8 mouse cellular contexts compared by ENCODE assay signal in genomic region chr4:148805161-148805810, GRCm38 (mm10). TPM values are rescaled to one million over a fixed set of nuclear protein-coding genes. Genes with fewer than 3 reads are reported as not detected.
A peak's percentile ranks its signal among the peaks of the same experiment; 100 is the strongest.
DNase-seq lines count a peak whose midpoint lies in the region; ATAC-seq and TF ChIP-seq lines count a peak whose summit lies in the region.

No protein-coding gene starts in this region.

- H3K4me3 ChIP-seq in kidney, adult 2 months (ENCODE audit: insufficient read depth, low read depth, low read length): peak overlapping the region; percentile 56

- intact Hi-C loops in gastrocnemius, postnatal 14 days (cut with DNase I; ENCODE audit: low total_unique reads): no loop called here

- no peaks in the 10 kb centered on the region for H3K36me3 ChIP-seq in kidney, adult 2 months (ENCODE audit: control insufficient read depth, insufficient read depth, low read length)

- no peak for TF ChIP-seq CTCF in kidney, adult 2 months (conservative IDR thresholded peaks at IDR 0.05; ENCODE audit: insufficient read depth, insufficient read length, low read depth, low read length)

- under 1% methylated on average over 42 of the region's 42 CpGs for WGBS in kidney, adult 2 months

- peaks cover 4% of the 10 kb centered on the region for H3K27me3 ChIP-seq in kidney, adult 2 months (replicated peaks; ENCODE audit: control insufficient read depth, insufficient read depth, low read length)

- no peak for TF ChIP-seq POLR2A in kidney, adult 2 months (IDR thresholded peaks at IDR 0.05; ENCODE audit: low read depth, low read length)

- ATAC-seq in erythroid progenitor cell, adult 5-6 weeks (replicated peaks; ENCODE audit: low FRiP score, poor library complexity, severe bottlenecking): no peak

- DNase-seq in urinary bladder, adult 2 months (ENCODE audit: low spot score): peak; percentile 38
- no peak for DNase-seq in urinary bladder, postnatal 4 days (ENCODE audit: low spot score in 2 of 2)
- DNase-seq in gastrocnemius, postnatal 14 days: peak; percentile 50
- DNase-seq in kidney, adult 2 months: peak; percentile 35
- peak; percentile 39 for DNase-seq in lung, postnatal 14 days
- no peak for DNase-seq in cerebellum, postnatal 25 days
- no peak for DNase-seq in ovary, postnatal 10 days (ENCODE audit: low spot score)

- H3K4me1 ChIP-seq in kidney, adult 2 months (ENCODE audit: control insufficient read depth, insufficient read depth, low read length): 0 out of 2 replicates have a peak, but pooled peaks cover 3% of the 10 kb centered on the region

- H3K27ac ChIP-seq in kidney, adult 2 months (ENCODE audit: insufficient read depth, low read depth, low read length): peak overlapping the region; percentile 87

RNA-seq across cellular contexts. Expression of gene Casz1, which starts 1.1 kb away (rescaled TPM):
- 21.0 and 29.8 TPM in 2 replicates for polyA plus RNA-seq in urinary bladder, adult 2 months (2012; rRNA removed)
- 10 to 100 TPM; 31.2 to 32.9 TPM for total RNA-seq in gastrocnemius, postnatal 14 days (2021)
- 13.5 and 14.7 TPM in 2 replicates for polyA plus RNA-seq in kidney, adult 2 months (2012; rRNA removed)
- 1.4 and 2.5 TPM in 2 replicates for total RNA-seq in erythroid progenitor cell, adult 5-6 weeks (2015; ENCODE audit: low replicate concordance)
- total RNA-seq in erythroid progenitor cell, adult 5-6 weeks (2017; ENCODE audit: low replicate concordance): 1.1 and 3.1 TPM in 2 replicates

Comparison
In these comparisons a context has a peak if more than half of its experiments do, and no peak if none do; other contexts are left out.
1. DNase-seq: peak in urinary bladder, adult 2 months (single experiment), gastrocnemius, postnatal 14 days (single experiment), kidney, adult 2 months (single experiment) and lung, postnatal 14 days (single experiment); none in urinary bladder, postnatal 4 days (0 of 2), cerebellum, postnatal 25 days (0 of 2) and ovary, postnatal 10 days (single experiment).
2. RNA of gene Casz1, which starts 1.1 kb away (total RNA-seq): 31.2 to 32.9 TPM in gastrocnemius, postnatal 14 days; 1.1 to 3.1 TPM in erythroid progenitor cell, adult 5-6 weeks; every median in the first group is over 4 times any median in the second.